Mouse (Mus musculus): ENCODE results near the gene Tef. TPM values are rescaled to one million over a fixed set of nuclear protein-coding genes. Genes with fewer than 3 reads are reported as not detected.

Gene Tef
- total RNA-seq, 2 experiments from 2014 or later = 237 to 266 TPM

DNA sequence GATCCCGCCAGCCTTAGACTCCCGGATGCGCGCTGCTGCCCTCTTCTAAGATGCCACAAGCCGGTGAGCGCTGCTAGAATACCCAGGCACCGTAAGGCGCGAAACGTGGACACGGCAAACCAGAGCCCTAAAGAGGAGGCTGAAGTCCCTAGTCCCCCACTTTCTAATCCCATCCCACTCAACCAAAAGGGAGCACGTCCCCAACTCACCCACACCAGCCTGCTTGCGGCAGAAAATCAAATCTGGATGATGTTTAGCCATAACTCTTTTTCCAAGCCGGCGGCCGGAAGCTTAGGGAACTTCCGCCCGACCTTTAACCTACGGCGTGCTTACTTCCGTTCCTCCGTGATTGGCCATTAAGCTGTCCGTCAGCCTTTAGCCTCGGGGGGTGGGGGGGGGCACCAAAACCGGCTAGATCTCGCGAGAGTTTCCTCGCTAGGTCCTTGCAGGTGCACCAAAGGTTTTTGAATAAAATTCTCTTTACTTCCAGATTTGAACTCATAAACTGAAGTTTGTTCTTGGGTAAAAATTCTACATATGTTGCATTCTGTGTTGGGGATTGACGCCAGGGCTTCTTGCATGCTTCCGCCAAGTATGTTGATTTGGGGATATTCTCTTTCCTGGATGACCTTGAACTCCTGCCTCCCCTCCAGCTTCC lies 69.5 kb downstream of the Tef start, which contains the start of gene Phf5a:
Phf5a (minus strand) TSS at position 308 of the 658 bp plus-strand sequence.
- peak; percentile 64 to 74 for DNase-seq (ENCODE audit: extremely low spot score in 1 of 2, low spot score in 1 of 2)

DNA sequence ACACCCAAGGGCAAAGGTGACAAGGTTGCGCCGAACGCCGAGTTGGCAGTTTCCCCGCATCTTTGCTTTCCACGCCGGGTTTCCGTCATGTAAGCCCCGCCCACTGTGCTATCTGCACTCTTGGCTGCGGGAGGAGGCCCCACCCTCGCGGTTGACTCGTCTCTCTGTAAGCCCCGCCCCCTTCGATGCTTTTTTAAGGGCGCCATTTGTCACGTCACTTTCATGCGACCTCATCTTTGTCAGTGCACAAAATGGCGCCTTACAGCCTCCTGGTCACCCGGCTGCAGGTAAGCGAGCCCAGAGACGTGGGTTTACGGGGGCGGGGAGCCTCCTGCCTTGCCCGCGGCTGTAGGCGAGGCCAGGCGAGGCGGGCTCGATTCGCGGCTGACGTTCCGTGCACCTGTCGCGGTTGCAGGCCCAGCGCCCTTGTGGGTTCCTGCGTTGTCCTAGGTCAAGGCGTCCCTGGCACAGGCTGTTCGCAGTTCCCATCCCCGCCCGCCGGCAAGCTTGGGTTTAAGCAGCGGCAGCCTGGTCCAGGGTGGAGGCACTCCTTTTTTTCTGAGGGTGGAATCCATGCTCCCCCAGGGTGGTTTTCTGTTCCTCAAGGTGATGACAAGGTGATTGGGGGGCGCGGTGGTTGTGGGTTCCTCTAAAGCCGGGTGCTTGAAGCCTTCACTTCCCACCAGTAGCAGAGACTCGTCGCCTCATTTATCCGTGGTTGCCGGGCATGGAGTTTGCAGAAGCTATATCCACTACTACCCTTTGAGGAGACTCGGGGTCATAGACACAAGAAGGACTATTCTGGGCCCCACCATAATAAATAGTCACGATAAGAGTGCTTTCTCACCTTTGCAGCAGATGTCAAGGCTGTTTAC lies 70.3 kb downstream of the Tef start, which contains the start of gene Aco2:
Aco2 (plus strand) TSS at position 48 of the 875 bp plus-strand sequence.
- DNase-seq (ENCODE audit: extremely low spot score in 1 of 2, low spot score in 1 of 2) = peak; percentile 98

Other genes with a start within 250 kb of the Tef start
- 10 to 100 TPM; 69.2 to 72.8 TPM for gene Ep300, start 217.1 kb upstream of the Tef start, total RNA-seq (2021)
- gene L3mbtl2, start 138.5 kb upstream of the Tef start, total RNA-seq (2021) = 10 to 100 TPM; 36.9 to 40.2 TPM
- gene Chadl, start 105.1 kb upstream of the Tef start, total RNA-seq (2021) = 10 to 100 TPM; 19.2 to 21.5 TPM
- gene Zc3h7b, start 57.4 kb upstream of the Tef start, total RNA-seq (2021) = 100 to 1,000 TPM; 145 to 150 TPM
- gene Rangap1, start 56.9 kb upstream of the Tef start, total RNA-seq (2021) = 100 to 1,000 TPM; 146 to 164 TPM
- gene Tob2, start 56.4 kb downstream of the Tef start, total RNA-seq (2021) = 10 to 100 TPM; 27.7 to 34.1 TPM
- gene Phf5a, start 69.5 kb downstream of the Tef start, total RNA-seq (2021) = 10 to 100 TPM; 32.6 to 40.0 TPM
- 100 to 1,000 TPM; 475 to 495 TPM for gene Aco2, start 69.9 kb downstream of the Tef start, total RNA-seq (2021)
- 10 to 100 TPM; 48.0 to 52.8 TPM for gene Polr3h, start 123.8 kb downstream of the Tef start, total RNA-seq (2021)
- 10 to 100 TPM; 89.9 to 90.2 TPM for gene Csdc2, start 134.3 kb downstream of the Tef start, total RNA-seq (2021)
- 100 to 1,000 TPM; 209 to 227 TPM for gene Pmm1, start 158.5 kb downstream of the Tef start, total RNA-seq (2021)
- not detected for gene 1700029P11Rik, start 178.1 kb downstream of the Tef start, total RNA-seq (2021)
- gene Xrcc6, start 185.4 kb downstream of the Tef start, total RNA-seq (2021) = 10 to 100 TPM; 23.5 to 24.0 TPM
- gene Desi1, start 231.4 kb downstream of the Tef start, total RNA-seq (2021) = 100 to 1,000 TPM; 123 to 131 TPM
- gene Snu13, start 245.2 kb downstream of the Tef start, total RNA-seq (2021) = 100 to 1,000 TPM; 103 to 104 TPM

All from layer of hippocampus, postnatal 25 days (tissue).